Mouse (Mus musculus) embryonic fibroblast, embryonic 13.5 days (primary cell): ENCODE data around the gene Bag3.

Experiments
- CTCF ChIP-seq: IDR thresholded peaks from 2 replicates; pipeline ENCODE4 v1.5.1; 2011; ENCODE audit warnings: mild to moderate bottlenecking, control low read depth, low read length, moderate library complexity, borderline replicate concordance; ENCODE audit not compliant: insufficient read depth
- POLR2A ChIP-seq: IDR thresholded peaks from 2 replicates; pipeline ENCODE4 v1.6.1; 2011; ENCODE audit warnings: low read depth, mild to moderate bottlenecking, control low read depth, low read length, moderate library complexity

- TF ChIP-seq CTCF: no peak
- no peak for TF ChIP-seq POLR2A
Observed at GRCm38 (mm10) chr7:128577607-128578006, 54.2 kb downstream of the Bag3 start.
